Mouse (Mus musculus) cortical plate, adult 2 months (tissue): Measurements from ENCODE around the gene 1700017N19Rik.

ENCODE experiments used
- CTCF ChIP-seq: fragments of 200-500 bp; IDR thresholded peaks from 2 replicates; pipeline ENCODE4 v1.5.1; 2011; ENCODE audit warnings: mild to moderate bottlenecking, control low read depth, low read length; ENCODE audit not compliant: insufficient read depth; ENCODE audit errors: extremely low read depth
- POLR2A ChIP-seq: fragments of 200-500 bp; IDR thresholded peaks from 2 replicates; pipeline ENCODE4 v1.6.1; 2011; ENCODE audit warnings: mild to moderate bottlenecking, low read length, control low read depth; ENCODE audit not compliant: insufficient read depth; ENCODE audit errors: extremely low read depth

DNA sequence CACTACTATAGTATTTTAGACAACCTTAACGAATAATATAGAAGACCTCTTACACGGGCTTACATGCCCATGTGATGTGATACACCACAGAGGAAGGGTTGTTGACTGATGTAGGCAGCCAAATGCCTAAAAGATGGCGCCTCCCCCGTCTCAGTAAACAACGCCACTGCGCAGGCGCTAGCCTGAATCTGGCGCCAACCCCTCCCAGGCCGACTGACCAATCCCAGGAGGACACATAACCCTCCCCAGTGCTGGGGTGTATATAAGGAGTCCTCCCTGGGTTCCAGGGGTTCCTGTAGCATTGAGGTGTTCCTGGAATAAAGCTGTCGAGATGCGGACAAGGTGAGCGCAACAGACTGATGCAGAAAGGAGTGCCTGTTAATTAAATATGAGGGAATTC lies 29.8 kb downstream of the 1700017N19Rik start:
- TF ChIP-seq CTCF, result no peak
- no peak for TF ChIP-seq POLR2A
